Mouse (Mus musculus) small intestine, adult 2 months (tissue): ENCODE results near the gene Pou2f1. TPM values are rescaled to one million over a fixed set of nuclear protein-coding genes. Genes with fewer than 3 reads are reported as not detected.
A peak's percentile ranks its signal among the peaks of the same experiment; 100 is the strongest.

Experiments
- H3K27ac ChIP-seq: fragments of 200-500 bp; 2 replicates; pipeline ENCODE4 v1.5.1; 2012; ENCODE audit warnings: low read depth, low read length, control low read depth, inconsistent platforms; ENCODE audit not compliant: insufficient read depth
- H3K27me3 ChIP-seq: fragments of 200-500 bp; 2 replicates; pipeline ENCODE4 v1.6.1; 2012; ENCODE audit warnings: mild to moderate bottlenecking, moderate library complexity, low read length, inconsistent platforms; ENCODE audit not compliant: control insufficient read depth, insufficient read depth
- H3K36me3 ChIP-seq: fragments of 200-500 bp; 2 replicates; pipeline ENCODE4 v1.6.1; 2012; ENCODE audit warnings: mild to moderate bottlenecking, low read length, control low read depth, inconsistent platforms; ENCODE audit not compliant: control insufficient read depth, insufficient read depth
- H3K4me1 ChIP-seq: fragments of 200-500 bp; 2 replicates; pipeline ENCODE4 v1.6.1; 2012; ENCODE audit warnings: low read length, inconsistent platforms, mixed read lengths; ENCODE audit not compliant: control insufficient read depth, insufficient read depth, insufficient read length
- H3K4me3 ChIP-seq: fragments of 200-500 bp; 2 replicates; pipeline ENCODE4 v1.5.1; 2012; ENCODE audit warnings: low read depth, mild to moderate bottlenecking, control low read depth, inconsistent platforms, low read length, moderate library complexity
- CTCF ChIP-seq: fragments of 200-500 bp; IDR thresholded peaks from 2 replicates; pipeline ENCODE4 v1.5.1; 2012; ENCODE audit warnings: low read depth, mild to moderate bottlenecking, control low read depth, inconsistent platforms, low read length, moderate library complexity, mixed read lengths; ENCODE audit not compliant: insufficient replicate concordance, insufficient read length; ENCODE audit errors: extremely low read depth
- POLR2A ChIP-seq: fragments of 200-500 bp; IDR thresholded peaks from 2 replicates; pipeline ENCODE4 v1.6.1; 2012; ENCODE audit warnings: low read depth, mild to moderate bottlenecking, control low read depth, inconsistent platforms, low read length, moderate library complexity
- WGBS: fragments of 180-500 bp; shearing (Covaris S2); methylation state at CpG from one replicate; pipeline ENCODE4 v1.1.7; 2018; 5-methylcytosine and 5-hydroxymethylcytosine counted together
- polyA plus RNA-seq: library from polyadenylated mRNA; depleted of rRNA; stranded (reverse); fragments of >200 nt; gene quantifications from 2 replicates; pipeline ENCODE4 v1.2.3, GENCODE M21; 2012

The Pou2f1 gene
- polyA plus RNA-seq, 1 experiment, result 17.6 TPM

DNA sequence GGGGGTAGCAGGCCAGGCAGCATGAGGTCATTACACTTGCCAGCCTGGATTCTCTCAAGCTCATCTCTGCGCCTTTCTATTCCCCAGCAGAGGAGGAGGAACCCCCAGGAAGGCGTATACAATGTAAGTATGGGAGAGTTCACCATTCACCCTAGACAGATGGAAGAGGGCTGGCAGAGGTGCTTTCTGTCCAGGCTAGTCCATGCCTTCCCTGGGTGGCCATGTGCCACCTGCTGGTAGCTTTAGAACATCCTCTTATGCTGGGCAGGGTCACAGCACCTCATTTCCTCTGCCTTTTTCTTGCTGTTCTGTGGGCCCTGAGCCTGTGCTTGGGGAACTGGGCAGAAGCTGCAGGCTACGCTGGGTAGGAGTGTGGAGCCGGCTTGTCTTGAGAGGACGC, 144.1 kb downstream of the Pou2f1 start:
- peak; percentile 56; the same call in 1 of the 2 replicates for TF ChIP-seq CTCF
- TF ChIP-seq POLR2A, result no peak
- H3K27ac ChIP-seq, result no peak overlapping the region
- H3K4me3 ChIP-seq, result no peak overlapping the region
- H3K36me3 ChIP-seq, result no peaks in the 10 kb centered on the region
- H3K4me1 ChIP-seq, result peaks cover under 1% of the 10 kb centered on the region; the same call in 1 of the 2 replicates
- WGBS, result 90% methylated on average over 5 of the region's 5 CpGs
- H3K27me3 ChIP-seq, result no peaks in the 10 kb centered on the region

DNA sequence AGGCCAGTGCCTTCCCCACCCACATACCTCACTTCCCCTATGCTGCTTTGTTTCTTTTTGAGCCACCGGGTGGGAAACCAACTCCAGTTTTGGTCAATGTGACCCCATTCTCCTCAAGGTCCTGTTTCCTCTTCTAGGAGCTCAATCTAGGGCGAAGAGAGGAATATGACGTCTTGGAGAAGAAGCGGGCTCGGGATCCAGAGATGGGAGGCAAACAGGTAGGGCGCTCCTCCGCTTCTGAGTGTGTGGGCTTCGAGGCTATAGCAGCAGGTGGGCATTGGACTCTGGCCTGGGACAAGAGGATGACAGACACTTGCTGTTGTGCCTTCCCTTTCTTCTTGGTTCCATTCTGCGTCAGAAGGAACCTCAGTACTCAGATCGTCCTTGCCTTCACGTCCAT, 145.2 kb downstream of the Pou2f1 start:
- Histone ChIP-seq H3K36me3 (no peaks in the 10 kb centered on the region), H3K27ac (no peak overlapping the region), H3K27me3 (no peaks in the 10 kb centered on the region), H3K4me3 (no peak overlapping the region), H3K4me1 (peaks cover 4% of the 10 kb centered on the region; the same call in 1 of the 2 replicates)
- WGBS, result 88% methylated on average over 11 of the region's 11 CpGs
- TF ChIP-seq CTCF (no peak), POLR2A (no peak)

DNA sequence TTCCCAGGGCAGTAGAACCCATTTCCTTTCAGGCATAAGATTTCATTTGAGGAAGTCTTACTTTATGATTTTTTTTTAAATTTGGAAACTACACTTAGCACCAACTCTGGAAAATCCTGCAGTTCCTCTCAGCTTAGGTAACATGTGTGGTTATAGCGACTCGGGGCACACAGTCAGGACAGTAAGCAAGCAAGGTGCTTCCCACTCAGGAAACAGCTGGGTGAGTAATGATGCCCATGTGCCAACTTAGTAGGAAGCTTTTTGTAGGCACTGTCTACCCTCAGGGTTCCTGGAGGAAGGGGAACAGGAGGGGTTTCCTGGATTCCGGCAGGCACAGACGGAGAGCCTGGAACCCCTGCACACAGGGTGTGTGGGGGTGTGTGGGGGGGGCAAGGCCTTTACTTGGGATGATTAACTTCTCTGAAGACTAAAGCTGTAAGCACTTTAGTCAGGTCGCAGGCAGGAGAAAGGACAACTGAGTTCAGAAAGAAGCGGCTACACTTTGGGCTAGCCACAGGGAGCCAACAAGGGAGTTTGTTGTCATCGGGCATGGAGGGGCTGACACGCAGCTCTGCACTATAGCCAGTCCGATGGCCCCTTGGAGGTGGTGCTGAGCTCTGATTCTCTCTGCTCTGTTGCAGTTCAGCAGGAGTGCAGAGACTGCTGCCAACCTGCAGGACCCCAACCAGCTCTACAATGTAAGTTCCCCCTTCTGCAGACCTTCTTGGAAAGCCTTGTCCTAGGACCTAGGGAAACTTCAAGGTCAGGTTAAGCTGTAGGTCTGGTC, 146.5 kb downstream of the Pou2f1 start:
- Histone ChIP-seq H3K27me3 (no peaks in the 10 kb centered on the region), H3K36me3 (no peaks in the 10 kb centered on the region), H3K4me1 (peaks cover 7% of the 10 kb centered on the region; the same call in 1 of the 2 replicates), H3K4me3 (no peak overlapping the region), H3K27ac (no peak overlapping the region)
- TF ChIP-seq CTCF, result no peak
- TF ChIP-seq POLR2A, result no peak
- 84% methylated on average over 9 of the region's 9 CpGs for WGBS

DNA sequence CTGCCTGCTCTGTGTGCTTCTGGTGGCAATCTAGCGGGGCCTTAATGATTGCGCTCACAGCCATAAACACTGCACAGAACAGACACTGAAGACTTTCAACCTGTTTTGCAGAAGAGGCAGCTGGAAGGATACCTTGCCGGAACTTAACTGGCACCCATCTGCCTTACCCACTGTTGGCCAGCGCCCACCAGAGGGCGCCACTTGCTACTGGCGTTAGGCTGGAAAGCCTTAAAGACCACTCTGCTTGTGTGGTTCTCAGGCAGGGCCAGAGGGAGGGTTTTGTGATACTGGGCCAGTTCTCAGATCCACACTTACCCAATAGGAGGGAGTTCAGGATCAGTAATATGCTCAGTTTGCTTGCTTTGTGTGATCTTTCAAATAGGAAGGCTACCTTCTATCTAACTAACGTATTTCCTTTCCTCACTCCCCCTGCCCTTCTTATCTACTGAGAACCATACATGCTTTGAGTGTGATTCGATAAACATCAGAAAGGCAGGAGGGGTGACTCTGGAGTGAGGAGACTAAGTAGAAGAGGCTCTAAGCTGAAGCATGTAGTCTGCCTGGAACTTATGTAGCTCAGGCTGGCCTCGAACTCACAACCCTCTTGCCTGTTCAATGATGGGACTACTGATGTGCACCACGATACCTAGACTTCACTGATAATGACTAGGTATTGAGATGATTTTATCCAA, 148.6 kb downstream of the Pou2f1 start:
- H3K4me1 ChIP-seq, result peaks cover 23% of the 10 kb centered on the region
- H3K27me3 ChIP-seq, result no peaks in the 10 kb centered on the region
- WGBS, result 46% methylated on average over 10 of the region's 10 CpGs
- H3K27ac ChIP-seq, result no peak overlapping the region
- no peaks in the 10 kb centered on the region for H3K36me3 ChIP-seq
- TF ChIP-seq POLR2A (no peak), CTCF (peak; percentile 87; the same call in 1 of the 2 replicates)
- H3K4me3 ChIP-seq, result no peak overlapping the region

DNA sequence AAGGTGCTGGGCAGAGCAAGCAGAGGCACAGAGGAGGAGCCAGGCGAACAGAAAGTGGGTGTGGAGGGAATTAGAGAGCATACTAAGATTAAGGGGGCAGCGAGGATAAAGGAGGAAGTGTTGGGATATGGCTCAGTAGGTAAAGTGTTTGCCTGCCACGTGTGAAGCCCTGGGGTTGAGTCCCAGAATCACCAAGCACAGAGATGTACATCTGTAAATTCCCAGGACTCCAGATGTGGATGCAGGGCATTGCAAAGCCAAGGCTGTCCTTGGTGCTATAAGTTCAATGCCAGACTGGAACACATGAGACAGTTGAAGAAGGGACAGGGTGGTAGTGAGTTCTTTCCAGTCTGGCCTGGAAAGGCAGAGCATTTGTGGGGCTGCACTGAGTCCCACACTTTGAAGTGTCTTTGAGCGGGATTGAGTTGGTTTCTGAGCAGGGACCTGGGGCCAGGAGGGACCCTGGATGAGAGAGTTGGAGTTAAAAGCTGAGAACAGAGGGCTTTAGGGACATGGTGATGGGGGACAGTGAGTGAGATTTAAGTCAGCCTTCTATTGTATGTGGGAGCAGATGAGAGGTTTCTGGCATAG, 149.3 kb downstream of the Pou2f1 start:
- WGBS, result 49% methylated on average over 4 of the region's 4 CpGs
- TF ChIP-seq CTCF (no peak), POLR2A (no peak)

DNA sequence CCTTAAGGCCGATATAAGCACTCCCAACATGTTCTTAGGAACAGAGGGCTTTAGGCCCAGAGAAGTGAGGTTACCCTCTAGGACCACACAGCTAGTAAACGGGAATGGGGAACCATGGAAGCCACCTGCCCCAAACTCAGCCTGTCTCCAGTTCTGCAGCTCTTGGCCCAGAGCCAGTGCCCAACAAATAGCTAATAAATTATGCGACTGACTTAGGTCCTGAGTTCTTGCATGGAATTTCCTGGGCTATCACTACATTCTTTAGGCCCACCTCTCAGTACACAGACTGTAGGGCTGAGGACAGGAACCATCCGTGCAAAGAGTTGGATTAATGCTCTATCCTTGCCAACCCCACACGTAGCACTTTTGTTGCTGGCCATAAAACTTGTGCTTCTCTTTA, 150.3 kb downstream of the Pou2f1 start:
- Histone ChIP-seq H3K4me3 (no peak overlapping the region), H3K27ac (no peak overlapping the region), H3K36me3 (no peaks in the 10 kb centered on the region), H3K4me1 (peaks cover 24% of the 10 kb centered on the region), H3K27me3 (no peaks in the 10 kb centered on the region)
- WGBS, result 26% methylated on average over 5 of the region's 5 CpGs
- TF ChIP-seq POLR2A, result no peak
- TF ChIP-seq CTCF, result no peak

More for the DNA sequence above, 149.3 kb downstream of the Pou2f1 start:
- Histone ChIP-seq H3K27ac (no peak overlapping the region), H3K4me3 (no peak overlapping the region), H3K27me3 (no peaks in the 10 kb centered on the region), H3K36me3 (no peaks in the 10 kb centered on the region), H3K4me1 (peaks cover 24% of the 10 kb centered on the region)
